Mouse (Mus musculus): ENCODE measurements at regions not wholly inside any gene's neighbourhood (a gene's known extent, or its start where the extent isn't known, plus 50 kb on each side); places are given as distances from the start of the nearest gene placed in this dataset.

- DNase-seq (ENCODE audit: low spot score): no peak
These were observed 56.5 kb downstream of the Otud1 start for GRCm38 (mm10) chr2:19714025-19714424.

DNA sequence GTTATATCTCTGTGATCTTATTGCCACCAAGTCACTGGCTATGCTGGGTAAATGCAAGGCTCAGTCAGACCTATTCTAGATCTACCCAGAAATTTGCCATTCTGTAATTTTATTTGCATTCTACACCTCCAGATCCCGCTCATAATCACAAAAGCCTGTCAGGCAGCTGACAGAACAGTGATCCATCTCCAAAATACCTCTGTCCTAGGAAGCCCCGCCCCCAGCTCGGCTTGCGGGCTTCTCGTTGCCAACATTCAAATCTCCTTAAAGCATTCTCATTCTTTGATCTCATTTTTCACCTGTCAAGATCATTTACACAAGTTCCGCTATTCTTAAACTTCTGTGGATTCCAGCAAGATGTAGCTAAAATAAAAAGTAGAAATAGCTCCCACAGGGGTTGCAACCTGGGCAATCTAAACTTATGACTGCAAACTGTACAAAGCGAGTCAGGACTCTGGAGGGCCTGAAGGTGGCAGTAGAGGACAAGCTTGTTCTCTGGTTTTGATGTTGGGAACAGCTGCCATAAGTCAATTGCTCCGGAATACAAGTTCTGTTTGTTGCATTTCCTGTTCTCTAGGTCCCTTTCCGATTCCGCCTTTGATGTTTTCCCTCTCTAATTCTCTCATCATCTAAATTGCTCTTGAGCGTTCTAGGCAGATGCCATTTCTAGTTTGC lies 58.1 kb downstream of the Otud1 start:
- no peak for DNase-seq (ENCODE audit: low spot score)

DNA sequence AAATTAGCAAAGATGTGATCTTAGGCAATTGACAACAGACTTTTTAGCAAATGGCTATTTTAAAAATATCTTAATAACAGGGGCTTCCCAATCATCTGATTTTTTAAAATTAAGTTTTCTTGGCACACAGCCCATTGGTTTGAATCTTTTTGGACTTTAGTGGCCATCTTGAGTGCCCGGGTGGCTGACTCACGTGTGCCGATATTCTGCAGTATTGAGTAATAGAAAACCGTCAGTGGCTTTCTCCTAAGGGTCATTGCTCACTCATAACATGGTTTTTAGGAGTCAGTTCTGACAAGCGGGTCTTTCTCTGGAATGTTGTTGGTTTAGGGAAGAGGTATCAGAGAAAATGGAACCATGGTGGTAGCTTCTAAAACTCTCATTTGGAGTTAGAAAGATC lies 58.8 kb downstream of the Otud1 start:
- no peak for DNase-seq (ENCODE audit: low spot score)

DNA sequence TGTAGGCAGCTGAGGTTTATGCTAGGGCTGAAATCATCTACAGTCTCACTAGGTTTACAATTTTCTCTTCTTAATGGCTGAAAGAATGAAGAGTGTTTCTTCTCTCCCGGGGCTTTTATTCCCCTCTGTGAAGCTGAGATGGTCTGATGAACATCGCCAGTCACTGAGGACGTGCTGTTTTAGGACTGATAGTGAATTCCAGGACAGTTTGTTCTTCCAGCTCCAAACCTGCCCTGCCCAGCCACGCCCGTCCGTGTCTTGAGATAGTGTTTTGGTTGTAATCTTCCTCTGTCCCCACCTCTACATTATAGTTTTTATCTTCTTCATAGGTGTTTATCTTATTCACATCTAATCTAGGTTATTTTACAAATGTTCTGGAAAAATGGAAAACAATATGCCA lies 68.5 kb downstream of the Otud1 start:
- no peak for DNase-seq (ENCODE audit: low spot score)

- peak; percentile 8 for DNase-seq (ENCODE audit: low spot score)
These were observed 69.4 kb downstream of the Otud1 start for GRCm38 (mm10) chr2:19726904-19727303.

GRCm38 (mm10) chr2:19732922-19733859 lies 75.6 kb downstream of the Otud1 start:
- DNase-seq (ENCODE audit: low spot score): no peak

- DNase-seq (ENCODE audit: low spot score): no peak
These were observed 76.8 kb downstream of the Otud1 start for GRCm38 (mm10) chr2:19734164-19734870.

- DNase-seq (ENCODE audit: low spot score): no peak
These were observed 84.0 kb downstream of the Otud1 start for GRCm38 (mm10) chr2:19741508-19741907.

GRCm38 (mm10) chr2:19743467-19743866 lies 85.9 kb downstream of the Otud1 start:
- no peak for DNase-seq (ENCODE audit: low spot score)

- no peak for DNase-seq (ENCODE audit: low spot score)
These were observed 87.6 kb downstream of the Otud1 start for GRCm38 (mm10) chr2:19744986-19745660.

GRCm38 (mm10) chr2:19752753-19753152 lies 95.2 kb downstream of the Otud1 start:
- DNase-seq (ENCODE audit: low spot score): no peak

DNA sequence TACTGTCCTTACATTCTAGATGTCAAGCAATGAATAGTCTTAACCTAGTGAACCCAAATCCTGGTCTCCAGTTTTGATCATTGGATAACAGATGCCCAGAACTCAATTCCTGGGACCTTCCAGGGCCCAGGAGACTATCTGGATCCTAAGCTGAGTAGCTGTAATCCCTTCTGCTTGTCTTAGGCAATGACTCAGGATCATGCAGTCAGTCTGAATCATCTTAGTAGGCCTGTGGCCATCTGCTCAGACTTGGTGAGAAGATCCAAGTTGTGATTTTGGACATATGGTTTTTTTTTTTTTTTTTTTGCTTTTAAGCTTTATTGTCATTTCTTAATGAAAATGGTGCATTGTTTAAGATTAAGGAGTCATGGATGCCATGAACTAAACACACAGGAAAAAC lies 95.9 kb downstream of the Otud1 start:
- DNase-seq (ENCODE audit: low spot score): no peak

- DNase-seq (ENCODE audit: low spot score): no peak
These were observed 100.4 kb downstream of the Otud1 start for GRCm38 (mm10) chr2:19757910-19758309.

GRCm38 (mm10) chr2:19759169-19759568 lies 101.6 kb downstream of the Otud1 start:
- no peak for DNase-seq (ENCODE audit: low spot score)

DNA sequence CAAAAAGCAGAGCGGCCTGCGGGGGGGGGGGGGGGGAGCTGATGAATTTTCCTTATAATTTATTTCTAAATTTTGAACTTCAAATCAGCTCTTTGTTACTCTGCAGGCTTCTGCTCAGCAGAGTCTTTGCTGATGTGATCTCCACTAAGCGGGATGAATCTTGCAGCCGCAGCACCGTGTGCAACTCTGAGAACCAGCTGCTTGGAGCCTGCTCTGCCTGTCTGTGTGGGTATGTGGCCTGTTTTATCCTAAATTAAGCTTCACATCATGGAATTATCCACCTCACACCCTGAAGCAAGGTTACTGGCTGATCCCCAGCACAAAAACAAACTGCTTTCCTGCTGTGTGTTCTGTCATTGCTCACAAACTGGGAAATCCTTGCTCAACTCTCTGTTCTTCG lies 102.0 kb downstream of the Otud1 start:
- DNase-seq (ENCODE audit: low spot score): no peak

GRCm38 (mm10) chr2:19762996-19763395 lies 105.4 kb downstream of the Otud1 start:
- no peak for DNase-seq (ENCODE audit: low spot score)

DNA sequence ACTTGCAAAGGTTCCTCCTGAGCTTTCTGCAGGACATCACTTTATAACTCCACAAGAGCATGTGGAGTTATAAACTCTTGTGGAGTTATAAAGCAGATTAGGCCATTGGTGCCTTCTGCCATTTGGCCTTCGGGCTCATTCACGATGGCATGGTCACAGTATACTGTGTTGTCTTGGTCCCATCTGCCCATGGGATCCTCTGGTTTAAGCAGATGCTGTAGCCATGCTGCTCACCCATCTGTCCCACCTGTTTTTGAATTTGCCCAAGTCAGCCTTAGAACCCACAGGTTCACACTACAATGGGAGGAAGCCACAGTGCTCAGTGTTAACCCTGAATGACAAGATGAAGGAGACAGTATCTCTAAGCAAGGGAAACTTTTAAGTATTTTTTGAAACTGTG lies 124.7 kb upstream of the Etl4 start:
- no peak for DNase-seq (ENCODE audit: low spot score)

- no peak for DNase-seq (ENCODE audit: low spot score)
These were observed 123.8 kb upstream of the Etl4 start for GRCm38 (mm10) chr2:19785663-19786260.

DNA sequence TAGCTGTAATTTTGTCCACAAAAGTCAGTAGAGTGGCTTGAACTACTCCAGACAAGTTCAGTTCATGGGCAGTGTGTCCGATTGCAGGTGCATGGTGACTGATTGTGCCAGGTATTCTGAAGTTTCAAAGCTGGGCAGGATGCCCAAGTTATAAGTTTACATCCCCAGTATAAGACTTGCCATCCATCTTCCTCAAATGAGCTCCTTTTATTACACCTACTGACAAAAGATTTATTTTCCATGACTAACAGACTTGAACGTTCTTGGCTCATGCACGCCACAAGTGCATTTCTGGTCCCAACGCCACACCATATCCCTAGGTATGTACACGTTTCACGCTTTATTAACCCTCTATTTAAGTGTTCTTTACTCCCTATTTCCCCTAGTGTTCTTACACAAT lies 117.4 kb upstream of the Etl4 start:
- DNase-seq (ENCODE audit: low spot score): no peak

DNA sequence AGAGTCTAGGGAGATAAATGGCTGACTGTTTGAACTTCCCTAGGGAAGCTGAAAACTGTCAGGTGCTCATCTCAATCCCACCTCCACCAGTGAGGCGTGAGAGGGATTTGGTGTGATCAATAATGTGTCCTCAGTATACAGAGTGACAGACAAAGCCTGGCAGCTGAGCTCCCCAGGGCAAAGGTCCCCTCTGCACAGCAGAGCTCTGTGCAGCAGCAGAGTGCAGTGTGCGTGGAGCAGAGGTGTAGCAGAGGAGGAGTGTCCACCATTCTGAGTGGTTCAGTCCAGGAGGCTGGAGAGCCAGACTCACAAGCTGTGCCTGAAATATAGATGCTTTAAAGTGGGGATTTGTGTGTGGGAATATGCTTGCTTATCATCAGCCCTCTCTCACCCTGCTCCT lies 112.8 kb upstream of the Etl4 start:
- DNase-seq (ENCODE audit: low spot score): no peak

All from ovary, postnatal 10 days (tissue).